Mouse (Mus musculus) neural tube, embryonic 11.5 days (tissue): ENCODE data around the gene Gm14325. TPM values are rescaled to one million over a fixed set of nuclear protein-coding genes. Genes with fewer than 3 reads are reported as not detected.
"Not testable (repeated sequence)": the region's sequence is repeated elsewhere in the genome, so short reads cannot be mapped to it uniquely, and the experiment has no call there.

Experiments used
- ATAC-seq: fragments of 200-750 bp; cut with Nextera tagmentation; 2 replicates; pipeline ENCODE4 v1.8.0; 2017; ENCODE audit warnings: moderate number of reproducible peaks, mild to moderate bottlenecking, moderate TSS enrichment, moderate library complexity; ENCODE audit not compliant: insufficient read depth, low FRiP score, low TSS enrichment
- DNase-seq: peaks from one replicate; pipeline ENCODE4 v3.0.0-alpha.2; 2015; ENCODE audit warnings: low spot score
- H3K27ac ChIP-seq: fragments of 300-500 bp; sonication (generic); 2 replicates; pipeline ENCODE4 v1.5.1; 2014; ENCODE audit warnings: low read depth, mild to moderate bottlenecking, low read length
- H3K27me3 ChIP-seq: fragments of 300-500 bp; sonication (generic); 2 replicates; pipeline ENCODE4 v1.6.1; 2014; ENCODE audit warnings: mild to moderate bottlenecking, low read length, mixed read lengths; ENCODE audit not compliant: control insufficient read depth, insufficient read depth
- H3K36me3 ChIP-seq: fragments of 300-500 bp; sonication (generic); 2 replicates; pipeline ENCODE4 v1.6.1; 2014; ENCODE audit warnings: mild to moderate bottlenecking, low read length, moderate library complexity, mixed read lengths; ENCODE audit not compliant: control insufficient read depth, insufficient read depth
- H3K4me1 ChIP-seq: fragments of 300-500 bp; sonication (generic); 2 replicates; pipeline ENCODE4 v1.6.1; 2014; ENCODE audit warnings: low read length, mixed read lengths; ENCODE audit not compliant: control insufficient read depth, insufficient read depth
- H3K4me2 ChIP-seq: fragments of 300-500 bp; sonication (generic); 2 replicates; pipeline ENCODE4 v1.6.1; 2014; ENCODE audit warnings: low read depth, mild to moderate bottlenecking, moderate library complexity
- H3K4me3 ChIP-seq: fragments of 300-500 bp; sonication (generic); 2 replicates; pipeline ENCODE4 v1.5.1; 2014; ENCODE audit warnings: low read depth, low read length
- H3K9ac ChIP-seq: fragments of 300-500 bp; sonication (generic); 2 replicates; pipeline ENCODE4 v1.6.1; 2014; ENCODE audit warnings: mild to moderate bottlenecking, low read length
- H3K9me3 ChIP-seq: fragments of 300-500 bp; sonication (generic); 2 replicates; pipeline ENCODE4 v1.6.1; 2016; ENCODE audit warnings: low read length; ENCODE audit not compliant: control insufficient read depth
- WGBS: fragments of 180-500 bp; shearing (Covaris S2); extraction: QIAGEN DNeasy Blood & Tissue Kit; methylation state at CpG from one replicate; pipeline ENCODE4 v1.1.7; 2014; 5-methylcytosine and 5-hydroxymethylcytosine counted together
- polyA plus RNA-seq: library from polyadenylated mRNA; unstranded; fragments of >200 nt; fragmentation: Nextera tagmentation; extraction: Ambion mirVana; gene quantifications from 2 replicates; pipeline ENCODE4 v1.2.1, GENCODE M21; 2014

Gene Gm14325
- 32.1 and 34.5 TPM in 2 replicates for polyA plus RNA-seq

GRCm38 (mm10) chr2:177839901-177840663 lies at the start of gene Gm14325:
Gene Gm14325, minus strand, starts transcription at chr2:177840336.
- not testable (repeated sequence) for H3K36me3 ChIP-seq, H3K9ac ChIP-seq, H3K27ac ChIP-seq, ATAC-seq, H3K4me1 ChIP-seq, H3K27me3 ChIP-seq, H3K9me3 ChIP-seq
- peak within 1 kb of the TSS; percentile 25 for H3K4me3 ChIP-seq
- peak within 1 kb of the TSS; percentile 26; the same call in 1 of the 2 replicates for H3K4me2 ChIP-seq
- peak; percentile 57 for DNase-seq
- WGBS: 1% methylated on average over 16 of the region's 21 CpGs

- H3K9ac ChIP-seq, DNase-seq, ATAC-seq, H3K9me3 ChIP-seq, H3K36me3 ChIP-seq, H3K4me3 ChIP-seq, H3K4me2 ChIP-seq, H3K27me3 ChIP-seq, H3K4me1 ChIP-seq, H3K27ac ChIP-seq: not testable (repeated sequence)
- WGBS: 92% methylated on average over 12 of the region's 14 CpGs
Observed at GRCm38 (mm10) chr2:177887743-177888142, 47.6 kb upstream of the Gm14325 start.

- H3K4me1 ChIP-seq, H3K36me3 ChIP-seq, H3K4me3 ChIP-seq, H3K9ac ChIP-seq, H3K27ac ChIP-seq, H3K9me3 ChIP-seq, H3K27me3 ChIP-seq, ATAC-seq, DNase-seq, H3K4me2 ChIP-seq: not testable (repeated sequence)
- WGBS: 78% methylated on average over 2 of the region's 2 CpGs
Observed at GRCm38 (mm10) chr2:177862254-177862653, 22.1 kb upstream of the Gm14325 start.

GRCm38 (mm10) chr2:177843666-177844065 lies 3.5 kb upstream of the Gm14325 start:
- not testable (repeated sequence) for H3K9ac ChIP-seq, DNase-seq, H3K4me3 ChIP-seq, H3K27me3 ChIP-seq, H3K36me3 ChIP-seq, H3K4me1 ChIP-seq, H3K9me3 ChIP-seq, H3K27ac ChIP-seq, ATAC-seq, H3K4me2 ChIP-seq
- 81% methylated on average over 1 of the region's 1 CpGs for WGBS

GRCm38 (mm10) chr2:177836756-177837155 lies 3.4 kb downstream of the Gm14325 start:
- not testable (repeated sequence) for H3K27ac ChIP-seq, H3K27me3 ChIP-seq, H3K9ac ChIP-seq, H3K36me3 ChIP-seq, H3K4me1 ChIP-seq, H3K9me3 ChIP-seq, DNase-seq, H3K4me2 ChIP-seq, ATAC-seq, H3K4me3 ChIP-seq

- H3K9me3 ChIP-seq, DNase-seq, H3K27me3 ChIP-seq, H3K9ac ChIP-seq, H3K4me2 ChIP-seq, H3K36me3 ChIP-seq, H3K4me1 ChIP-seq, H3K4me3 ChIP-seq, H3K27ac ChIP-seq, ATAC-seq: not testable (repeated sequence)
- 85% methylated on average over 5 of the region's 5 CpGs for WGBS
Observed at GRCm38 (mm10) chr2:177835733-177836536, 4.2 kb downstream of the Gm14325 start.

GRCm38 (mm10) chr2:177821952-177822351 lies 18.2 kb downstream of the Gm14325 start:
- H3K9ac ChIP-seq, ATAC-seq, H3K36me3 ChIP-seq, H3K27me3 ChIP-seq, H3K4me1 ChIP-seq, H3K4me3 ChIP-seq, H3K9me3 ChIP-seq, H3K27ac ChIP-seq, H3K4me2 ChIP-seq, DNase-seq: not testable (repeated sequence)
- WGBS: 50% methylated on average over 1 of the region's 5 CpGs

- H3K27ac ChIP-seq, DNase-seq, H3K9me3 ChIP-seq, H3K4me3 ChIP-seq, H3K4me2 ChIP-seq, H3K36me3 ChIP-seq, H3K9ac ChIP-seq, H3K4me1 ChIP-seq, H3K27me3 ChIP-seq, ATAC-seq: not testable (repeated sequence)
- WGBS: no CpG with 5 or more reads among the region's 2 CpGs
Observed at GRCm38 (mm10) chr2:177806170-177806569, 34.0 kb downstream of the Gm14325 start.
